Comparison of ENCODE assay signal across 30 mouse cellular contexts in genomic region chr9:13429477-13430125, GRCm38 (mm10). TPM values are rescaled to one million over a fixed set of nuclear protein-coding genes. Genes with fewer than 3 reads are reported as not detected.
DNase-seq lines count a peak whose midpoint lies in the region; ATAC-seq and TF ChIP-seq lines count a peak whose summit lies in the region.
"Had no signal": no experiment of that assay in that cellular context is flagged by ENCODE, and none has a peak within 500 bp of the region (broad histone marks: within the 10 kb centered on the region; RNA-seq: fewer than 3 reads in every experiment).

No protein-coding gene starts in this region.

- H3K9ac ChIP-seq in heart, embryonic 12.5 days: no peak overlapping the region
- no peak overlapping the region for H3K9ac ChIP-seq in kidney, embryonic 15.5 days
- no peak overlapping the region for H3K9ac ChIP-seq in midbrain, embryonic 11.5 days (ENCODE audit: low read length)
- H3K9ac ChIP-seq in midbrain, embryonic 15.5 days: no peak overlapping the region
- H3K9ac ChIP-seq: embryonic facial prominence, embryonic 13.5 days; forebrain, embryonic 12.5 days; hindbrain, embryonic 14.5 days; neural tube, embryonic 15.5 days had no signal

- peaks cover 69% of the 10 kb centered on the region for H3K4me1 ChIP-seq in heart, embryonic 12.5 days (replicated peaks)
- H3K4me1 ChIP-seq in kidney, adult 2 months (ENCODE audit: control insufficient read depth, insufficient read depth, low read length): peaks cover 13% of the 10 kb centered on the region
- H3K4me1 ChIP-seq in kidney, embryonic 15.5 days: peaks cover 32% of the 10 kb centered on the region
- H3K4me1 ChIP-seq in midbrain, embryonic 11.5 days (ENCODE audit: control insufficient read depth, insufficient read depth, low read length): peaks cover 17% of the 10 kb centered on the region
- H3K4me1 ChIP-seq in midbrain, embryonic 15.5 days: peaks cover 24% of the 10 kb centered on the region

- H3K9me3 ChIP-seq in heart, embryonic 12.5 days (replicated peaks): no peaks in the 10 kb centered on the region
- no peaks in the 10 kb centered on the region for H3K9me3 ChIP-seq in kidney, embryonic 15.5 days (replicated peaks)
- no peaks in the 10 kb centered on the region for H3K9me3 ChIP-seq in midbrain, embryonic 11.5 days (ENCODE audit: control insufficient read depth, low read length)
- no peaks in the 10 kb centered on the region for H3K9me3 ChIP-seq in midbrain, embryonic 15.5 days
- H3K9me3 ChIP-seq: embryonic facial prominence, embryonic 13.5 days; forebrain, embryonic 12.5 days; limb, embryonic 10.5 days; midbrain, embryonic 10.5 days; neural tube, embryonic 15.5 days had no signal

- no peak for TF ChIP-seq CTCF in kidney, adult 2 months (conservative IDR thresholded peaks at IDR 0.05; ENCODE audit: insufficient read depth, insufficient read length, low read depth, low read length)

- peak overlapping the region; percentile 52; the same call in 1 of the 2 replicates for H3K27ac ChIP-seq in heart, embryonic 12.5 days (ENCODE audit: poor library complexity, severe bottlenecking)
- H3K27ac ChIP-seq in kidney, adult 2 months (ENCODE audit: insufficient read depth, low read depth, low read length): no peak overlapping the region
- H3K27ac ChIP-seq in kidney, embryonic 15.5 days: no peak overlapping the region
- H3K27ac ChIP-seq in midbrain, embryonic 11.5 days (ENCODE audit: low read depth, low read length): no peak overlapping the region
- no peak overlapping the region for H3K27ac ChIP-seq in midbrain, embryonic 15.5 days
- H3K27ac ChIP-seq: embryonic facial prominence, embryonic 13.5 days; forebrain, embryonic 12.5 days; hindbrain, embryonic 14.5 days; layer of hippocampus, adult 2 months; limb, embryonic 10.5 days; macrophage; midbrain, embryonic 10.5 days; neural tube, embryonic 15.5 days had no signal

- no peaks in the 10 kb centered on the region for H3K36me3 ChIP-seq in heart, embryonic 12.5 days
- H3K36me3 ChIP-seq in kidney, adult 2 months (ENCODE audit: control insufficient read depth, insufficient read depth, low read length): no peaks in the 10 kb centered on the region
- H3K36me3 ChIP-seq in kidney, embryonic 15.5 days: no peaks in the 10 kb centered on the region
- no peaks in the 10 kb centered on the region for H3K36me3 ChIP-seq in midbrain, embryonic 11.5 days (ENCODE audit: control insufficient read depth, insufficient read depth, low read length)
- H3K36me3 ChIP-seq in midbrain, embryonic 15.5 days (replicated peaks): no peaks in the 10 kb centered on the region
- H3K36me3 ChIP-seq: embryonic facial prominence, embryonic 13.5 days; forebrain, embryonic 12.5 days; limb, embryonic 10.5 days; midbrain, embryonic 10.5 days; neural tube, embryonic 15.5 days had no signal

- no peaks in the 10 kb centered on the region for H3K27me3 ChIP-seq in heart, embryonic 12.5 days (replicated peaks)
- no peaks in the 10 kb centered on the region for H3K27me3 ChIP-seq in kidney, adult 2 months (replicated peaks; ENCODE audit: control insufficient read depth, insufficient read depth, low read length)
- H3K27me3 ChIP-seq in kidney, embryonic 15.5 days: no peaks in the 10 kb centered on the region
- no peaks in the 10 kb centered on the region for H3K27me3 ChIP-seq in midbrain, embryonic 11.5 days (ENCODE audit: control insufficient read depth, insufficient read depth, low read length)
- no peaks in the 10 kb centered on the region for H3K27me3 ChIP-seq in midbrain, embryonic 15.5 days (replicated peaks)
- H3K27me3 ChIP-seq: embryonic facial prominence, embryonic 13.5 days; forebrain, embryonic 12.5 days; neural tube, embryonic 15.5 days had no signal

- no peak overlapping the region for H3K4me2 ChIP-seq in heart, embryonic 12.5 days
- no peak overlapping the region for H3K4me2 ChIP-seq in kidney, embryonic 15.5 days
- no peak overlapping the region for H3K4me2 ChIP-seq in midbrain, embryonic 11.5 days
- H3K4me2 ChIP-seq in midbrain, embryonic 15.5 days: no peak overlapping the region
- H3K4me2 ChIP-seq: embryonic facial prominence, embryonic 13.5 days; forebrain, embryonic 12.5 days; hindbrain, embryonic 14.5 days; neural tube, embryonic 15.5 days had no signal

- no peak for TF ChIP-seq POLR2A in kidney, adult 2 months (IDR thresholded peaks at IDR 0.05; ENCODE audit: low read depth, low read length)

- intact Hi-C loops in heart, postnatal 25 days (cut with DNase I): no loop called here

- no peak for ATAC-seq in heart, embryonic 12.5 days (ENCODE audit: insufficient number of reproducible peaks, low FRiP score)
- no peak for ATAC-seq in kidney, embryonic 15.5 days (replicated peaks; ENCODE audit: low FRiP score)
- no peak for ATAC-seq in midbrain, embryonic 11.5 days (ENCODE audit: low FRiP score)
- no peak for ATAC-seq in midbrain, embryonic 15.5 days (replicated peaks)
- ATAC-seq: activated CD4-positive, CD25-positive, alpha-beta regulatory T cell, adult 4 months; inflammation-experienced regulatory T-cells, adult 6 months had no signal

- no peak overlapping the region for H3K4me3 ChIP-seq in heart, embryonic 12.5 days
- H3K4me3 ChIP-seq in kidney, adult 2 months (ENCODE audit: insufficient read depth, low read depth, low read length): no peak overlapping the region
- no peak overlapping the region for H3K4me3 ChIP-seq in kidney, embryonic 15.5 days (replicated peaks)
- H3K4me3 ChIP-seq in midbrain, embryonic 11.5 days (ENCODE audit: low read depth, low read length): no peak overlapping the region
- no peak overlapping the region for H3K4me3 ChIP-seq in midbrain, embryonic 15.5 days
- H3K4me3 ChIP-seq: embryonic facial prominence, embryonic 13.5 days; erythroblast, embryonic 14.5 days; forebrain, embryonic 12.5 days; layer of hippocampus, adult 2 months; limb, embryonic 10.5 days; midbrain, embryonic 10.5 days; neural tube, embryonic 15.5 days had no signal

- no peak for DNase-seq in heart, postnatal 25 days (ENCODE audit: low spot score)
- peak; percentile 5 for DNase-seq in kidney, adult 2 months
- DNase-seq in midbrain, embryonic 11.5 days (ENCODE audit: low spot score, missing footprints): peak; percentile 81
- no peak for DNase-seq in urinary bladder, postnatal 36 days (ENCODE audit: low spot score in 2 of 2)
- DNase-seq: adrenal gland, adult 8-10 months; cerebellum, adult 18-20 months; cerebellum, postnatal 14 days; gastrocnemius, postnatal 25 days; kidney, adult 18-20 months; lung, adult 2 months; right cerebral cortex, adult 18-20 months; right cerebral cortex, postnatal 4 days had no signal

- 36% methylated on average over 2 of the region's 2 CpGs for WGBS in heart, embryonic 12.5 days
- 71% methylated on average over 2 of the region's 2 CpGs for WGBS in kidney, adult 2 months
- WGBS in kidney, embryonic 15.5 days: 50% methylated on average over 2 of the region's 2 CpGs
- 58% methylated on average over 2 of the region's 2 CpGs for WGBS in midbrain, embryonic 11.5 days
- WGBS in midbrain, embryonic 15.5 days: 48% methylated on average over 2 of the region's 2 CpGs

RNA-seq across cellular contexts. Expression of gene Gm17571, which starts 17.0 kb away (rescaled TPM):
- polyA plus RNA-seq in heart, embryonic 12.5 days (2016; fragmentation: Nextera tagmentation; extraction: Ambion mirVana): not detected in 2 replicates
- not detected for total RNA-seq in heart, postnatal 25 days (2021)
- polyA plus RNA-seq in kidney, adult 2 months (2012; rRNA removed): not detected in 2 replicates
- polyA plus RNA-seq in kidney, embryonic 15.5 days (2015; fragmentation: Nextera tagmentation; extraction: Ambion mirVana): not detected in 2 replicates
- polyA plus RNA-seq in midbrain, embryonic 11.5 days (2014; fragmentation: Nextera tagmentation; extraction: Ambion mirVana): not detected in 2 replicates
- polyA plus RNA-seq in midbrain, embryonic 15.5 days (2015; fragmentation: Nextera tagmentation; extraction: Ambion mirVana): not detected in 2 replicates
- total RNA-seq: adrenal gland, adult 8-10 months; gastrocnemius, postnatal 25 days; layer of hippocampus, adult 2 months; layer of hippocampus, postnatal 25 days; liver, adult 2 months had no signal
- polyA plus RNA-seq: activated CD4-positive, CD25-positive, alpha-beta regulatory T cell, adult 4 months; embryonic facial prominence, embryonic 13.5 days; erythroblast, embryonic 14.5 days; forebrain, embryonic 12.5 days; heart, embryonic 14.5 days; hindbrain, embryonic 14.5 days; inflammation-experienced regulatory T-cells, adult 6 months; limb, embryonic 10.5 days; liver, adult 2 months; lung, adult 2 months; macrophage; midbrain, embryonic 10.5 days; neural tube, embryonic 15.5 days; stomach, embryonic 14.5 days had no signal

Comparison
In these comparisons a context has a peak if more than half of its experiments do, and no peak if none do; other contexts are left out.
1. DNase-seq: peak in kidney, adult 2 months (single experiment) and midbrain, embryonic 11.5 days (single experiment); none in heart, postnatal 25 days (single experiment) and urinary bladder, postnatal 36 days (0 of 2).